Mouse (Mus musculus) limb, embryonic 14.5 days (tissue): ENCODE data around the gene Trio. TPM values are rescaled to one million over a fixed set of nuclear protein-coding genes. Genes with fewer than 3 reads are reported as not detected.

ENCODE experiments used
- ATAC-seq: fragments of 200-750 bp; cut with Nextera tagmentation; 2 replicates; pipeline ENCODE4 v1.8.0; 2017; ENCODE audit warnings: low read depth, moderate number of reproducible peaks, moderate TSS enrichment; ENCODE audit not compliant: low FRiP score
- DNase-seq: peaks from one replicate; pipeline ENCODE4 v3.0.0-alpha.2; 2015; ENCODE audit warnings: low spot score
- H3K27ac ChIP-seq: fragments of 300-500 bp; sonication (generic); replicated peaks from 2 replicates; pipeline ENCODE4 v1.5.1; 2014; ENCODE audit warnings: low read depth, mild to moderate bottlenecking, low read length, moderate library complexity, mixed read lengths
- H3K27me3 ChIP-seq: fragments of 300-500 bp; sonication (generic); 2 replicates; pipeline ENCODE4 v1.6.1; 2014; ENCODE audit warnings: low read length, mixed read lengths; ENCODE audit not compliant: control insufficient read depth, insufficient read depth
- H3K36me3 ChIP-seq: fragments of 300-500 bp; sonication (generic); 2 replicates; pipeline ENCODE4 v1.6.1; 2014; ENCODE audit warnings: mild to moderate bottlenecking, low read length, moderate library complexity, mixed read lengths; ENCODE audit not compliant: control insufficient read depth, insufficient read depth
- H3K4me1 ChIP-seq: fragments of 300-500 bp; sonication (generic); 2 replicates; pipeline ENCODE4 v1.6.1; 2014; ENCODE audit warnings: antibody characterized with exemption, low read length, mixed read lengths; ENCODE audit not compliant: control insufficient read depth, insufficient read depth
- H3K4me2 ChIP-seq: fragments of 300-500 bp; sonication (generic); replicated peaks from 2 replicates; pipeline ENCODE4 v1.6.1; 2014; ENCODE audit warnings: low read depth, mild to moderate bottlenecking, low read length, moderate library complexity; ENCODE audit not compliant: severe bottlenecking
- H3K4me3 ChIP-seq: fragments of 300-500 bp; sonication (generic); replicated peaks from 2 replicates; pipeline ENCODE4 v1.5.1; 2014; ENCODE audit warnings: low read length
- H3K9ac ChIP-seq: fragments of 300-500 bp; sonication (generic); 2 replicates; pipeline ENCODE4 v1.6.1; 2014; ENCODE audit warnings: mild to moderate bottlenecking, low read depth, low read length, moderate library complexity; ENCODE audit not compliant: severe bottlenecking
- H3K9me3 ChIP-seq: fragments of 300-500 bp; sonication (generic); 2 replicates; pipeline ENCODE4 v1.6.1; 2016; ENCODE audit warnings: low read length; ENCODE audit not compliant: control insufficient read depth
- POLR2A ChIP-seq: fragments of 200-500 bp; IDR thresholded peaks from 2 replicates; pipeline ENCODE4 v1.8.0; 2012; ENCODE audit warnings: inconsistent platforms, mild to moderate bottlenecking, moderate library complexity, borderline replicate concordance; ENCODE audit not compliant: insufficient read depth, insufficient read length; ENCODE audit errors: extremely low read depth
- WGBS: fragments of 180-500 bp; shearing (Covaris S2); extraction: QIAGEN DNeasy Blood & Tissue Kit; methylation state at CpG from one replicate; pipeline ENCODE4 v1.1.7; 2014; 5-methylcytosine and 5-hydroxymethylcytosine counted together
- polyA plus RNA-seq, 2 experiments: library from polyadenylated mRNA; depleted of rRNA in 1 of 2; stranded (reverse) in 1 of 2; unstranded in 1 of 2; fragments of >200 nt; fragmentation: Nextera tagmentation in 1 of 2; extraction: Ambion mirVana in 1 of 2; gene quantifications; 2 replicates each; pipeline versions ENCODE4 v1.2.1 to v1.2.3; 2012 to 2014

Trio gene
- polyA plus RNA-seq, 2 experiments: 78.7 to 230 TPM

DNA sequence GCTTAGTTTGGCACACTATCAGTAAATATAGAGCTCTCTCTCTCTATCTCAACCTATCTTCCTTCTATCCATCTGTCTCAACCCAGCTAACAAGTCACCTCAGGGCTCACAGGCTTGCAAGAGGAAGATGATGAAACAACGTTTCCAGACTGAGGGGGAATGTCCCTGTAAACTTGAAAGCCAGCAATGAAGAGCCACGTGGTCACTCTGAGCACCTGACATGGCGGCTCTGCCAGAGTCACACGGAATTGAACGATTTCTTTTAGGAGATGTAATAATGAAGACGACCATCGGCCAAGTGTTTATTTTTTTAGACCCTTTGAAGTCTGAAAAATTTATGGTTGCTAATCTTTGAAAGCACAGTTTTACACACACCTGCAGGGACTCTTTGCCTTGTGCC, 251.2 kb downstream of the Trio start:
- no peak for ATAC-seq
- peaks cover 81% of the 10 kb centered on the region for H3K4me1 ChIP-seq
- DNase-seq: no peak
- no peaks in the 10 kb centered on the region for H3K9me3 ChIP-seq
- H3K27ac ChIP-seq: no peak overlapping the region
- no peak overlapping the region for H3K9ac ChIP-seq
- no peak overlapping the region for H3K4me3 ChIP-seq
- no peak for TF ChIP-seq POLR2A
- 21% methylated on average over 7 of the region's 7 CpGs for WGBS
- H3K4me2 ChIP-seq: no peak overlapping the region
- no peaks in the 10 kb centered on the region for H3K27me3 ChIP-seq
- H3K36me3 ChIP-seq: peaks cover 57% of the 10 kb centered on the region

- Histone ChIP-seq H3K27ac (no peak overlapping the region), H3K36me3 (peaks cover 80% of the 10 kb centered on the region)
- WGBS: 48% methylated on average over 7 of the region's 7 CpGs
Observed at GRCm38 (mm10) chr15:27772125-27772627, 253.5 kb downstream of the Trio start.

DNA sequence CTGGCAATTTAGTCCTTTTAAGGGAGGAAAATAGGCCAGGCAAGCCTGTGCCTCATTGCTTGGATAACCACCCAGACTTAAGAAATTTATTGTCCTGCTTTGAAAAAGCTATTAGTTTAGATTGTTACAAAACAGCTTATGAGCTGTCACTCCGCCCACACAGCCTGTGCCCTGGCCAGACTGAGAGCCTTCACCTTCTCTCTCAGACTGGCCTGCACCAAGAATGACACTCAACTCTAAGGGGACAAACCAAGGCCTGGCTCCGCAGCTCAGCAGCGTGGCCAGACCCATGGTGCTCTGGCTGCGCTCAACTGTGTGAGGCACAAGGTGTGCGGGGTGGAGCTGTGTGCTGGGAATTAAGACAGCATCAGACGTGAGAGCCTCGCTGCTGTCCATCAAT, 254.1 kb downstream of the Trio start:
- 44% methylated on average over 7 of the region's 7 CpGs for WGBS
- Histone ChIP-seq H3K4me3 (no peak overlapping the region), H3K36me3 (peaks cover 83% of the 10 kb centered on the region), H3K27me3 (no peaks in the 10 kb centered on the region), H3K4me1 (peaks cover 52% of the 10 kb centered on the region), H3K9me3 (no peaks in the 10 kb centered on the region), H3K27ac (no peak overlapping the region), H3K4me2 (no peak overlapping the region), H3K9ac (no peak overlapping the region)
- no peak for ATAC-seq
- no peak for TF ChIP-seq POLR2A
- no peak for DNase-seq

More at GRCm38 (mm10) chr15:27772125-27772627, 253.5 kb downstream of the Trio start:
- Histone ChIP-seq H3K27me3 (no peaks in the 10 kb centered on the region), H3K4me2 (no peak overlapping the region), H3K9me3 (no peaks in the 10 kb centered on the region), H3K9ac (no peak overlapping the region), H3K4me1 (peaks cover 58% of the 10 kb centered on the region), H3K4me3 (no peak overlapping the region)
- ATAC-seq (no peak), DNase-seq (no peak)
- TF ChIP-seq POLR2A: no peak

DNA sequence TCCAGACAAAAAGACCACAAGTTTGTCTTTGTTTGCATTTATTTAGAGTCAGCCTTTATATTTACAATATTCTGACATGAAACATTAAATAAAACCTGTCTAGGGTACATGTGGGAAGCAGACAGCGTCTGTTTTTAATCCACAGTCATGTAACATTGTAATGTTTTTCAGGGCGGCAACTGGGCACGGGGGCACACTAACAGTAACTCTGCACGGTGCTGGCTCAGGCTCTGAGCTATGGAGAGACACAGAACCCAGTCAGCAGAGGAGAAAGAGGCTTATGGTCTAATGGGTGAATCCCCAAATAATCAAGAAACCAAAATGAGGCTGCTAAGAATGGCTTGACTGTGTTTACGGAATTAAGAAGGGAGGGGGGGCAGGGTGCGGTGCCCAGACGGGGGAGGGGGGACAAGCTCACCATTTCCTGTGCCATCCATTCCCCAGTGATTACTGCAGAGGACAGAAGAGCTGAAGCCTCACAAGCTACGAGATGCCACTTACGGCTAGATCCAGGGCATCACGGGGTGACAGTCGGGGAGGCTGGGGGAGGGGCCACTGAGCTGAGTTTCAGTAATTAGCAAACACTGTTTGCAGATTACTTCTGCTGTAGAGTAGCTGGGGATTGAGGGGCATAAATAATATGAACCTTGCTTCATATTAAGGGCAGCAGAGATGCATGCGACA, 255.0 kb downstream of the Trio start:
- H3K4me3 ChIP-seq: no peak overlapping the region
- H3K27ac ChIP-seq: no peak overlapping the region; the same call in 1 of the 2 replicates
- DNase-seq: no peak
- no peaks in the 10 kb centered on the region for H3K27me3 ChIP-seq
- peaks cover 86% of the 10 kb centered on the region for H3K36me3 ChIP-seq
- peak; percentile 24; the same call in 1 of the 2 replicates for ATAC-seq
- H3K4me1 ChIP-seq: peaks cover 45% of the 10 kb centered on the region
- 33% methylated on average over 12 of the region's 12 CpGs for WGBS
- H3K9ac ChIP-seq: no peak overlapping the region
- no peaks in the 10 kb centered on the region for H3K9me3 ChIP-seq
- TF ChIP-seq POLR2A: no peak
- no peak overlapping the region for H3K4me2 ChIP-seq

- Histone ChIP-seq H3K27ac (0 out of 2 replicates have a peak overlapping the region, but pooled peaks have one; percentile 20), H3K9ac (no peak overlapping the region), H3K4me2 (no peak overlapping the region), H3K9me3 (no peaks in the 10 kb centered on the region), H3K36me3 (peaks cover 88% of the 10 kb centered on the region), H3K27me3 (no peaks in the 10 kb centered on the region), H3K4me3 (no peak overlapping the region), H3K4me1 (peaks cover 25% of the 10 kb centered on the region)
- no peak for TF ChIP-seq POLR2A
- DNase-seq (no peak), ATAC-seq (no peak)
- 74% methylated on average over 3 of the region's 3 CpGs for WGBS
Observed at GRCm38 (mm10) chr15:27761416-27761815, 264.2 kb downstream of the Trio start.
